Mouse (Mus musculus) heart, adult 2 months (tissue): ENCODE results near the gene Pard3.

Source experiments
- CTCF ChIP-seq: fragments of 200-600 bp; IDR thresholded peaks from 2 replicates; pipeline ENCODE4 v1.8.1; 2022; ENCODE audit warnings: antibody characterized with exemption, mild to moderate bottlenecking, moderate library complexity
- EP300 ChIP-seq: fragments of 200-500 bp; IDR thresholded peaks from 2 replicates; pipeline ENCODE4 v1.6.1; 2011; ENCODE audit warnings: low read depth, low read length, control low read depth; ENCODE audit not compliant: insufficient read depth

- no peak for TF ChIP-seq CTCF
- no peak for TF ChIP-seq EP300
Observed at GRCm38 (mm10) chr8:127115837-127116236, 52.1 kb downstream of the Pard3 start.
